Mouse (Mus musculus) forebrain, embryonic 11.5 days (tissue): ENCODE results near the gene Tinagl1. TPM values are rescaled to one million over a fixed set of nuclear protein-coding genes. Genes with fewer than 3 reads are reported as not detected.
A peak's percentile ranks its signal among the peaks of the same experiment; 100 is the strongest.

Experiments used
- ATAC-seq: fragments of 200-750 bp; cut with Nextera tagmentation; replicated peaks from 2 replicates; pipeline ENCODE4 v1.8.0; 2017; ENCODE audit warnings: moderate TSS enrichment; ENCODE audit not compliant: low FRiP score
- DNase-seq: peaks from one replicate; pipeline ENCODE4 v3.0.0-alpha.2; 2017; ENCODE audit warnings: low spot score
- H3K27ac ChIP-seq: fragments of 300-500 bp; sonication (generic); 2 replicates; pipeline ENCODE4 v1.5.1; 2014; ENCODE audit warnings: low read depth, low read length
- H3K27me3 ChIP-seq: fragments of 300-500 bp; sonication (generic); 2 replicates; pipeline ENCODE4 v1.6.1; 2014; ENCODE audit warnings: mild to moderate bottlenecking, low read length, mixed read lengths; ENCODE audit not compliant: control insufficient read depth, insufficient read depth
- H3K36me3 ChIP-seq: fragments of 300-500 bp; sonication (generic); 2 replicates; pipeline ENCODE4 v1.6.1; 2014; ENCODE audit warnings: mild to moderate bottlenecking, low read length, moderate library complexity, mixed read lengths; ENCODE audit not compliant: control insufficient read depth, insufficient read depth
- H3K4me1 ChIP-seq: fragments of 300-500 bp; sonication (generic); replicated peaks from 2 replicates; pipeline ENCODE4 v1.6.1; 2014; ENCODE audit warnings: low read length, mixed read lengths; ENCODE audit not compliant: control insufficient read depth, insufficient read depth
- H3K4me2 ChIP-seq: fragments of 300-500 bp; sonication (generic); 2 replicates; pipeline ENCODE4 v1.6.1; 2014; ENCODE audit warnings: low read depth, mild to moderate bottlenecking, low read length, moderate library complexity, mixed read lengths; ENCODE audit not compliant: severe bottlenecking
- H3K4me3 ChIP-seq: fragments of 300-500 bp; sonication (generic); 2 replicates; pipeline ENCODE4 v1.5.1; 2014; ENCODE audit warnings: low read depth, low read length
- H3K9ac ChIP-seq: fragments of 300-500 bp; sonication (generic); 2 replicates; pipeline ENCODE4 v1.6.1; 2014; ENCODE audit warnings: low read length
- H3K9me3 ChIP-seq: fragments of 300-500 bp; sonication (generic); 2 replicates; pipeline ENCODE4 v1.6.1; 2016; ENCODE audit warnings: low read length, mixed read lengths; ENCODE audit not compliant: control insufficient read depth
- WGBS: fragments of 180-500 bp; shearing (Covaris S2); extraction: QIAGEN DNeasy Blood & Tissue Kit; methylation state at CpG from one replicate; pipeline ENCODE4 v1.1.7; 2014; 5-methylcytosine and 5-hydroxymethylcytosine counted together
- polyA plus RNA-seq: library from polyadenylated mRNA; unstranded; fragments of >200 nt; fragmentation: Nextera tagmentation; extraction: Ambion mirVana; gene quantifications from 2 replicates; pipeline ENCODE4 v1.2.1, GENCODE M21; 2014

Tinagl1 gene
- polyA plus RNA-seq, 1 experiment from 2014 or later = 7.9 TPM

DNA sequence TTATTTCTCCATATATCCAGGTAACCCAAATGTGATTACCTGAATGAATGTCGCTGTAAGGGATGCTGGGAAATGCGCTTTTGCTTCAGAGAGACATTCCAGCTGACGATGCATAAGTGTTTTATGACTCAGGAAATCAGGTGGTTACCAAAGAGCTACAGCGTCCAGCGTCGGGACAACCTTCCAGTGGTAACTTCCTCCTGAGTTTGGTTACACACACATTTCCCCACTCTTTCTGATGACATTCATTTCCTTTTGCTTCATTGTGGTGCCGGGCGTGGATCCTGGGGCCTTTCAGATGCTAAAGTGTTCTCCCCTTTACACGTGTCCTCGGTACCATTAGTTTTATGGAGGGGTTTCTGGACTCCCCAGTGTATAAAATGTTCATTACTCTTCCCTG lies 26.5 kb downstream of the Tinagl1 start:
- ATAC-seq (no peak), DNase-seq (no peak)
- no peaks in the 10 kb centered on the region; the same call in 1 of the 2 replicates for H3K9me3 ChIP-seq
- no peak overlapping the region for H3K27ac ChIP-seq
- H3K4me2 ChIP-seq = no peak overlapping the region
- H3K27me3 ChIP-seq = no peaks in the 10 kb centered on the region
- WGBS = 88% methylated on average over 10 of the region's 10 CpGs
- H3K4me1 ChIP-seq = no peaks in the 10 kb centered on the region
- H3K9ac ChIP-seq = no peak overlapping the region
- no peaks in the 10 kb centered on the region for H3K36me3 ChIP-seq
- H3K4me3 ChIP-seq = no peak overlapping the region

DNA sequence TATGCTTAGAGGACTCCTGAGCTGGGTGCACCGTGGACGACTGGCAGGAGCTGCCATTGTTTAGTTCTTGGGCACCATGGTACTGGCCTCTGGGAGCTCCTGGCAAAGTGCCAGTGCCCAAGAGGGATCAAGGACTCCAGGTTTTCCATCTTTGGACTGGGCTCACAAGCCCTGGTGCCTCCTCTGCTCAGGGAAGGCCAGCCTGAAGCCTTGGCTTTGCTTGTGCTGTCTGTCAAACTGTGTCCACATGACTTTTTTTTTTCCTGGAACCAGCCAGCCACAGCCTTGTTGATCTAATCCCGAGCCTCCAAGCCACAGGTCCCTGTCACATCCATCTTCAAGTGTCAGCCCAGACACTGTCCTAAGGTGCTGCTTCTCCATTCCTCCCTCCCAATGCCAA lies 33.1 kb downstream of the Tinagl1 start:
- H3K27ac ChIP-seq = no peak overlapping the region
- no peak for DNase-seq
- no peak overlapping the region for H3K9ac ChIP-seq
- H3K4me2 ChIP-seq = no peak overlapping the region
- no peak for ATAC-seq
- no peak overlapping the region for H3K4me3 ChIP-seq
- no peaks in the 10 kb centered on the region; the same call in 1 of the 2 replicates for H3K9me3 ChIP-seq
- no peaks in the 10 kb centered on the region for H3K36me3 ChIP-seq
- WGBS = 58% methylated on average over 3 of the region's 3 CpGs
- peaks cover 27% of the 10 kb centered on the region for H3K27me3 ChIP-seq
- H3K4me1 ChIP-seq = 0 out of 2 replicates have a peak, but pooled peaks cover 3% of the 10 kb centered on the region

DNA sequence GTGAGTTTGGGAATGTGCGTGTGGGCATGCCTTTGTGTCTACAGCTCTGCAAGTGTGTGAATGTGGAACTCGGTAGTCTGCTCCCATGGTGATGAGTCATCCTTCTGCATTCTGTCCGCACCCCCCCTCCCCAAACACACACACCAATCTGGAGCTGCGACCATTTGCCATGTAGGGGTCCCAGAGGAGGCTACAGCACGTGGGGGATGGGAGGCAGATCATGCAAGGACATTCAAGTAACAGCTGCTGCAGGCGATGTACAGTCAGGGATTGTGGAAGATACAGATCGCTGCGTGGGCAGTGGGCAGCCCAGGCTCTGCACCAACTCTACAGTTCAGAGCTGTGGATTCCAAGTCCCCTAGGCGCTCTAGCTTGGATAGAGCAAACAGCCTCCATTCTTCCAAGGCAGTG lies 33.9 kb downstream of the Tinagl1 start:
- Histone ChIP-seq H3K36me3 (no peaks in the 10 kb centered on the region), H3K27ac (no peak overlapping the region), H3K4me3 (no peak overlapping the region), H3K4me2 (no peak overlapping the region), H3K9me3 (no peaks in the 10 kb centered on the region; the same call in 1 of the 2 replicates), H3K27me3 (peaks cover 27% of the 10 kb centered on the region), H3K9ac (no peak overlapping the region), H3K4me1 (0 out of 2 replicates have a peak, but pooled peaks cover 3% of the 10 kb centered on the region)
- DNase-seq = no peak
- no peak for ATAC-seq
- WGBS = 70% methylated on average over 9 of the region's 9 CpGs

DNA sequence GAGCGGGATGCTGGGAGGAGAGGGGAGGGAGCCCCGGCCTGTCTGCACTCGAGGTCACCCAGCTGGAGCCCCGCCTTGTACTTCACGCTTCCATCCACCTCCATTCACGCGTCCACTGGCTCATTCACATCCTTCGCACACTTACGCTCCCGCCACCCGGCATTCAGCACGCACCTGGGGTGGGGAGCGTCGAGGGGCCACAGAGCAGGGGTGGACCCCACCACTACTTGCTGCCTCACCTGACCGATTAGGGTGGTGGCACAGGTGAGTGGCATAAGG lies 35.8 kb downstream of the Tinagl1 start, which contains the start of gene Hcrtr1:
Hcrtr1 (minus strand) TSS at position 146 of the 279 bp plus-strand sequence.
- 0 out of 2 replicates have a peak, but pooled peaks cover 3% of the 10 kb centered on the region for H3K4me1 ChIP-seq
- peak within 1 kb of the TSS; percentile 45 for H3K9ac ChIP-seq
- H3K36me3 ChIP-seq = no peaks in the 10 kb centered on the region
- H3K27ac ChIP-seq = no peak within 1 kb of the TSS
- ATAC-seq (no peak), DNase-seq (no peak)
- H3K4me2 ChIP-seq = peak within 1 kb of the TSS; percentile 91
- 3% methylated on average over 13 of the region's 15 CpGs for WGBS
- peak within 1 kb of the TSS; percentile 41 for H3K4me3 ChIP-seq
- H3K27me3 ChIP-seq = peaks cover 27% of the 10 kb centered on the region
- H3K9me3 ChIP-seq = no peaks in the 10 kb centered on the region

DNA sequence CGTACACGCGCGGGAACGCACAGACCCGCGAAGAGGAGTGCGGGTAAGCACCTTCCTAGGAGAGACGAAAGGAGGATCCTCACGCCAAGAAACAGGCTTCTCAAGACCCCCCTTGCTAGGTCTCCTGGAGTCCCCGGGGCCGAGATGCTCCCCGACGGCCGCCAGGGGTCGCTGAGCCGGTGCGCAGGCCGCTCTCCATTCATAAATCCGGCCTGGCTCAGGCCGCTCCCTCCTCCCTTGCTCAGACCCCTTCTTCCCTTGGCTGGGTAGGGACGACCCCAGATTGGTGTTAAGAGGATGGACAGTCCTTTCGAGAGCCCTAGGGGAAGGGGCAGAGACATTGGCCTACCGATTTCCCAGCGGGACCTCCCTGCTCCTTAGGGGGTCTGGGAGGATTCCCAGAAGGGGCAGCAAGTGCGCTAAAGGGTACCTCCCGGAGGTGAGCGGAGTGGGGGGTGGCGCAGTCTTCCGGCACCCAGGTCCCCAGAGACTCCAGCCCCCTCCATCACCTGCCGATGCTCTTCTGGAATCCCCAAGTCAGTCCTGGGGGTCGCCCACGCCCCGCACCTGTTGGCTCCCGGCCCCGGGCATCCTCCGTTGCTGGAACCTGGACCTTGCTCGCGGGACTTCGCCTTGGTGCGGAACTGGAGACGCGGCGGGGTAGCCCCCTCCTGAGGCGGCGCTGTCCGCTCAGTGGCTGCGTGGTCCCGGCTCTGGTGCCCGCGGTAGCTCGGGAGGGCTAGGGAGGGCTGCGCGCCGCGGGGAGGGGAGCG lies 36.3 kb downstream of the Tinagl1 start:
- peak overlapping the region; percentile 45 for H3K9ac ChIP-seq
- under 1% methylated on average over 55 of the region's 57 CpGs for WGBS
- DNase-seq (peak; percentile 95), ATAC-seq (peak; percentile 71)
- no peak overlapping the region for H3K27ac ChIP-seq
- H3K4me1 ChIP-seq = 0 out of 2 replicates have a peak, but pooled peaks cover 3% of the 10 kb centered on the region
- H3K27me3 ChIP-seq = peaks cover 27% of the 10 kb centered on the region
- H3K4me2 ChIP-seq = peak overlapping the region; percentile 91
- no peaks in the 10 kb centered on the region for H3K9me3 ChIP-seq
- H3K4me3 ChIP-seq = peak overlapping the region; percentile 41
- H3K36me3 ChIP-seq = no peaks in the 10 kb centered on the region

DNA sequence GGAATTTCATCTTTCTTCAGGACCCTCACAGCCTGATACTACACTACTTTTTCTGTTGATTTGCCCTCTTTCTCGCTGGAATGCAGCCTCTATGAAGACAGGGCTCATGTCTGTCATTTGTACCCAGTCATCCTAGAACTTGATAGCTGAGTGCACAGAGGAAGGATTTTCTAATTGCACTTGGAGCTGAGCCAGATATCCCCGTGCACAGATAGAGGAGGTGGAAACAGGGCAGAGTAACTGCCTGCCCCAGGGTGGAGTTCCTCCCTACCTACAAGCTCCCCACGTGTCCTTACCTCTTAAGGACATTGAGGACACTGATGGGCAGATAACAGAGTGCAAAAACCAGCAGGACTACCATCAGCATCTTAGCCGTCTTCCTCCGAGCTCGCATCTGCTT lies 41.5 kb downstream of the Tinagl1 start:
- 73% methylated on average over 6 of the region's 6 CpGs for WGBS
- no peak for DNase-seq
- Histone ChIP-seq H3K9me3 (no peaks in the 10 kb centered on the region), H3K27ac (no peak overlapping the region), H3K36me3 (no peaks in the 10 kb centered on the region), H3K4me3 (no peak overlapping the region), H3K4me1 (no peaks in the 10 kb centered on the region), H3K9ac (no peak overlapping the region), H3K4me2 (no peak overlapping the region), H3K27me3 (peaks cover 4% of the 10 kb centered on the region; the same call in 1 of the 2 replicates)
- ATAC-seq = no peak

DNA sequence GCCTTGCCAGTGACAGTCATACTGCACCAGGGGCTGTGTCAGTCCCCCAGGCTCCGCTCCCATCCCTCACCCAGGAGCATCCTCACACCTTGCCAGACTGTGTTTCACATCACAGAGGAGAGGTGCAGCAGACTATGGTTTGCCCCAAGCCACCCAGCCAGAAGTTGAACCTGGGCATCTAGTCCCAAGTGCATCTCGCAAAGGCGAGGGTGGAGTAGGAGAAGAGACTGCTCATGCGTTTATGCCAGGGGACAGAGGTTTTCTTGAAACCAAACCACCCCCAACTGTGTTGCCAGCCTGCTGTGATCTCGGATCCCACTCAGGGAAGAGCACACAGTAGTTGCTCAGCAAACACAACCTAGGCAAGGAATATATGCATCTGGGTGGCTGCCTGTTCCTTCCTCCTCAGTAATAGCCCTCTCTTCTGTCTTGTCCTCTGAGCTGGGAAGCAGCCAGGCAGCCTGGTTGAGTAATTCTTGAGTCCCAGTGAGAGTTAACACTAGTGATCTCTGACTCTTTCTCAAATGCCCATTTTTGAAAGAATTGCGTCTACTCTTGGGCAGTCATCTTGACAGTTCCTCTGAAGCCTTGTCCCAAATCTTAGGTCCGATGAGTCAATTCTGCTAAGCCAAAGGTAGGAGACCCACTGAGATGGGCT lies 43.3 kb downstream of the Tinagl1 start:
- Histone ChIP-seq H3K4me2 (no peak overlapping the region), H3K27me3 (no peaks in the 10 kb centered on the region), H3K27ac (no peak overlapping the region), H3K9ac (no peak overlapping the region), H3K4me1 (no peaks in the 10 kb centered on the region), H3K4me3 (no peak overlapping the region), H3K36me3 (no peaks in the 10 kb centered on the region), H3K9me3 (no peaks in the 10 kb centered on the region)
- no peak for DNase-seq
- no peak for ATAC-seq
- 84% methylated on average over 7 of the region's 7 CpGs for WGBS

DNA sequence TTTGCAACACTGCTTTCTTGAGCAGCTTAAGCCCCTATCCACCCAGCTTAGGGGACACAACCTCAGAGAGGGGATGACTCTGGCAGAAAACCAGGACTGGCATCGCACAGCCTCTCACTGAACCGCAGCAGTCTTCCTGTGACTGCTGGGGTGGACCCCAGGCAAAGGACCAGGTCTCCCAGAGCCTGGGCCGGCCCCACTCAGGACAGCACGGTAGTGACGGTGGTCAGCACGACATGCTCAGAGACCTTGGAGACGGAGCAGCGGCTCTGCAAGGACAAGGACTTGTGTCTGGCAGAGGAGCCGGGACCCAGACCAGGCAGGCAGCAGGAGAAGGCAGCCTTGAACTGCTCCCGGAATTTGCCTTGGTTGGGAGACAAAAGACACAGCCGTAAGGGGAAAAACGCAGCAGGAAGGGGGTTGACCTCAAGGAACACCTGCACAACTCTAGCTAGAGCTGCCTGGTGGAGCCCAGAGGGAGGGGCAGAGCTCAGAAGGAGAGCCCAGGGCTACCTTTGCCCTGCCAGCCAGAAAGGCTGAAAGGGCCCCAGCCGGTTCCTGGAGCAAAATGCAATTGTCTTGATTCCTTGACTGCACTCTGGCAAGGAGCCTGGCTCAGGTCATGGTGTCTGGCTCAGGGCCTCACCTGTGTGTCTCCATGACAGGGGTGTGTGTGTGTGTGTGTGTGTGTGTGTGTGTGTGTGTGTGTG lies 44.1 kb downstream of the Tinagl1 start:
- DNase-seq (no peak), ATAC-seq (no peak)
- Histone ChIP-seq H3K4me3 (no peak overlapping the region), H3K9ac (no peak overlapping the region), H3K4me2 (no peak overlapping the region), H3K36me3 (no peaks in the 10 kb centered on the region), H3K4me1 (no peaks in the 10 kb centered on the region), H3K27ac (no peak overlapping the region), H3K27me3 (no peaks in the 10 kb centered on the region), H3K9me3 (no peaks in the 10 kb centered on the region)
- WGBS = 60% methylated on average over 13 of the region's 13 CpGs
